Mouse (Mus musculus) v-Abl transformed pro-B cells (cell line): ENCODE measurements around the gene Wscd2.

ENCODE experiments used
- in situ Hi-C, 2 experiments: fragments of 400-800 bp; cut with MboI; formaldehyde crosslinking; loops; one replicate each; pipeline ENCODE4 v1.15.1; 2025; ENCODE audit not compliant: unreplicated experiment in 2 of 2

The Wscd2 gene

DNA sequence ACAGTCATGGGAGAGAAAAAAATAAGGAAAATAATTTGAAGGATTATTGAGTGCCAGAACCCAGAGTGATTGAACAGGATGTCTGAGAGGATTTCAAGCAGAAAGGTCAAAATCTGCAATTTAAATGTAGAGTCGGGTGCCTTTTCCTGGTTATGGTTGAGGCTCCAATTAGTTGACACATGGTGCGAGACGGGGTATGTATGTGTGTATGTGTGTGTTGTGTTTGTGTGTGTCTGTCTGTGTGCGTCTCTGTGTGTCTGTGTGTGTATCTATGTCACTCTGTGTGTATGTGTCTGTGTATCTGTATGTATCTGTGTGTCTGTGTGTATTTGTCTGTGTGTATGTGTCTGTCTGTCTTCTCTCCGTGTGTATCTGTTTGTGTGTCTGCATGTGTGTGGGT, 11.1 kb upstream of the Wscd2 start:
- in situ Hi-C loops, result loop anchor here (10.0 kb wide), 4 partner anchors 336 to 476 kb away; no protein-coding TSS in a partner anchor

DNA sequence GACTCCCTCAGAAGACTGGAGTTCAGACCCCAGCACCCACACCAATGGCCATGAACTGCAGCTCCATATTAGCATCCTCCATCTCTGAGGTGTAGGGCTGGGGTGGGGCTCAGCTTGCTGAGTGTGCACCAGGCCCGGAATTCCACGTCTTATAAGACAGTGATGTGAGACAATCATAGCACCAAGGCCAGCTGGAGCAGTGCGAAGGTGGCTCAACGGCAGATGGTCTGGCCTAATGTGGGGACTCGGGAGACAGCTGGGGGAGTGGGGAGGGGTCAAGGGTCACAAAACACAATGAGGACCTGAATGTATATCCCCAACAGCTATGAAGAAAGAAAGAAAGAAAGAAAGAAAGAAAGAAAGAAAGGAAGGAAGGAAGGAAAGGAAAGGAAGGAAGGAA, 9.7 kb upstream of the Wscd2 start:
- in situ Hi-C loops, result no loop called here

DNA sequence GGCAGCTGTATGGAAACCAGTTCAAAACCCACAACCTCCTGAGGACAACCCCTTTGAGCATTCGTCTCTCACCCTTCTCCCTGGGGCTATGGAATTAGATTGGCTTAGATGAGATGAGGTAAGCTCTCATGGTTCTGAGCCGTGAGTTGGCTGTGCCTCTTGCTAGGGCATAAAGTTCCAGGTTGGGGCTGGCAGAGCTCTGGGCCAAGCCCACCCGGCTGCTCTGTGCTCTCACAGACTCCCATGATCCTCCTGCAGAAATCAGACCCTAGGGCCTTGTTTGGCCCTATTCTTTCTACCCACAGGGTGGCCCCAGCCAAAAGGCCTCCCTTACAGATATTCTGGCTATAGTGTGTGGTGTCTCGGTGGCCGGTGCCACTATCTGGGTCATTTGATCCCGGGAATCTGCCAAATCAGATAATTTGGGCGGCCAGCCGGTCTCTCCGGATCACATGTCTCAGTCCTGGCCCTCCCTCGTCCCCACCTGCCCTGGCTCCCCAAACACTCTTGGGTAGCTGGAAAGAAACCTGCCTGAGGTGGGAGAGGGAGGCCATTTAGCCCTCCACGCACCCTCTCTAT, 4.5 kb upstream of the Wscd2 start:
- in situ Hi-C loops, result no loop called here

DNA sequence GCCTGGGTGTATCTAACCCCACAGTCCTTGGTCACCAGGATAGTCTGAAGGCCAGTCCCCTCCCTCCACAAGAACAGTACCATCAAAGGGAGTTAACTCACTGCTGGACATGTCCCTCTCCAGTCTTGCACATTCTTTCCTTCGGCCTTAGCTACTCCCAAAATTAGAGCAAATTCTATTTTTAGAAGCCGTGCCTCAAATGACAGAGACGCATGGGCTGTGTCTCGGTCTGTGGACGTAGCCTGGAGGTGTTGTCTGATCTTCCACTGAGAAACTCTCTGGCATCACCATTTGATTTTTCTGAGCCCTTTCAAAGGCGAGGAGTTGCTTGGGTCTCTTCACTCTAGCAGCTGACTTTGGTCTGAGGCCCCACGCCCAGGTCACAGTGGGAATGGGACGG, 2.3 kb upstream of the Wscd2 start:
- in situ Hi-C loops, result no loop called here

DNA sequence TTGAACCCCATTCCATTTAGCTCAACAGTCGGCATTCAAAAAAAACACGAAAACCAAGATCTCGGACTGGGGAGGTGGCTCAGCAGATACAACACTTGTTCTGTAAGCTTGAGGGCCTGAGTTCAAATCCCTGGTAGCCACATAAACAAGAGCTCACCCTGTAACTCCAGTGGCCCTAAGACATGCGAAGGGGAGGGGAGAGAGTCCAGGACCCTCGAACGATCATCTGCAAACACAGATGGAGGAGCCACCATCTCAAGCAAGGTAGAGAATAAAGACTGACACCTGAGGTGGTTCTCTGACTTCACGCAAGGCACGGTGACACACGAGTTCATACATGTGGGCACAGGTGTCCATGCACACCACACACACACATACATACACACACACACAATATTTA, 516 bp upstream of the Wscd2 start:
- in situ Hi-C loops, result no loop called here

DNA sequence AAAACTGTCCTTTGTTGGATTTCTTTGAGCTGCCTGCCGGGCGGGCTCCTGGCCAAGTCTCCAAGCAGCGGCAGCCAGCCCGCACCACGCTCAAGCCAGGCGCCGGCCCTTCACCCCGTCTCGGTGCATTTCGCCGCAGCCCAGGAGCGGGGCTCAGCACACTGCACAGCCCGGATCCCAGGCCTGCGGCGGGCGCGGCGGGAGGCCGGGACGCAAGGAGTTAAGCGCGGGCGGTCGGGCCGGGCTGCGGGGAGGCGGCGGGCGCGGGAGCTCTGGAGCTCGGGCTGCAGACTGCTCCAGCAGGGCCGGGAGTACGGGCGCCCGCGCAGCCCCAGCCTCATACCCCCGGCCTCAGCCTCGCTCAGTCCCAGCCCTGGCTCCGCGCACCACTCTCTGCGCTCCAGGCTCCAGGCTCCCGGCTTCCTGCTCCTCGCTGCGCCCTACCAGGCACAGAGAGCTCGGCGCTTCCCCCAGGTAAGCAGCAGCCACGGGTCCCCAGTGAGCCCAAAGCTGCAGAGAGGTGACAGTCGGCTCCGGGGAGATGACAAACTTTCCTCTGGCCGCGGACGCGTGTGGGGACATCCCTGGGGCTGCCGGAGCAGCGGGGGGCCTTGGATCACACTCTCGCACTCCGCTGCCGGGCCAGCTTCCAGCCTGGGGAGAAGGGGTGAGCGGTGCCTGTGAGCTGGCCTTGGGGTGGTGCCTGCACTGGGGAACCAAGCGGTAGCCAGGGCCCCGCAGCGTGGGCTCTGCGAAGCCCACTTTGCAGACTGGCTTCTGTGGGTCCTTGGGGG, 531 bp downstream of the Wscd2 start:
- in situ Hi-C loops, result no loop called here

DNA sequence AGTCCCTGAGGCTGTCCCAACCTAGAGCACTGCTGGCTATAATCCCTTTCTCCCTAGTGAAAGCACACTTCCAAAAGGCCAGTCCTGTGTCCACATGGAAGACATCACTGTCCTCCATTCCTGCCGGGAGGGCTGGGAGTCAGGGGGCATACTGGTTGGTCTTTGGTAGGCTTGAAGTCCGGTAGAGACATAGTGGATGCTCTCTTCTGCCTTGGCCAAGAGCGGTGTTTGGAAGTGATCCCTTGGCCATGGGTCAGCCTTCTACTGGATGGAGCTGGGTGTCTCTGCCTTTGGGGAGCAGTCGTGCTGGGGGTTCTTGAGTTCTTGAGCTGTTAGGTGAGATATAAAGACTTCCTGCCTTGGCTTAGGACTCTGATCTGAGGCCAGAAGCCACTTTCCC, 1.4 kb downstream of the Wscd2 start:
- in situ Hi-C loops, result no loop called here

DNA sequence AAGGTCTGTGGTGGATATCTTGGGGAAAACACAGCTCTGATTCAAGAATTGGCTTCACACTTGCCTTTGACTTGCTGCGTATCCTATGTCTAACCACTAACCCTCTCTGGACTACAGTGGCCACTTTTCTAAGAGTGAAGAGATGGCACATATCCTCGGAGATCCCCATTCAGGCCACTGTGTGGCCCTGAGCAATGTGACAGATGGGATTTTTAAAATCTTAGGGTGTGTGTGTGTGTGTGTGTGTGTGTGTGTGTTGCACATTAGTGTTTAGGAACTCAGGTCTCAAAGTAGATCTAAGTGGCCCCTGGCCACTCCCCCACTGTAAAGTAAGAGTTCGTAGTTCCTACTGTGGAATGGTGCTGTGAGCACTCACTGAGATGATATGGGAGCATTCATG, 1.9 kb downstream of the Wscd2 start:
- in situ Hi-C loops, result no loop called here

DNA sequence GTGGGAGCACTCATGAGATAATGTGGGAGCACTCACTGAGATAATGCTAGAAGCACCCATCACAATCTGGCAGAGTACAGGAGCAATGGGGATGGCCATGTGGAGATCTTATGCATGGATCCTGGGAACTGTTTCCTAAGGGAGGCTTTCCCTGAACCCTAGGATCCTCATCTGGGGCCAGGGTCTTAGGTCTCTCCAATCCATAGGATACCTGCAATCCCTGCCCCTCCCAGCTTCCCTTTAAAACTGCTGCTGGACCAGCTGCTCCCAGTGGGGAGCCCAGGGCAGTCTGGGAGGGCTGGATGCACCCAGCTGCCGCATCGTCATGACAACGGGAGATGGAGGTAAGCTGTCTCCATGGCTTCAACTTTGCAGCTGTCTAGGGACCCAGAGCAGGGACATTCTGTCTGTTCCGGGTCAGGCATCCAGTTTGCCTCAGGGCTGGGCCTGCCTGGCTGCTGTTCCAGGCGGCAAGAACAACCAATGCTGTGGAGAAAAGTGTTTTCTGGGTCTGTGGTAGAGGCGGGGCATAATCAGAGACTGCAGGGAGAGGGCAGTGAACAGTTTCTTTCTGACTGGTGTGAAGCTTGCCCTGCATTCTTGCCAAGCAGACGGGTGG, 2.4 kb downstream of the Wscd2 start:
- in situ Hi-C loops, result no loop called here

DNA sequence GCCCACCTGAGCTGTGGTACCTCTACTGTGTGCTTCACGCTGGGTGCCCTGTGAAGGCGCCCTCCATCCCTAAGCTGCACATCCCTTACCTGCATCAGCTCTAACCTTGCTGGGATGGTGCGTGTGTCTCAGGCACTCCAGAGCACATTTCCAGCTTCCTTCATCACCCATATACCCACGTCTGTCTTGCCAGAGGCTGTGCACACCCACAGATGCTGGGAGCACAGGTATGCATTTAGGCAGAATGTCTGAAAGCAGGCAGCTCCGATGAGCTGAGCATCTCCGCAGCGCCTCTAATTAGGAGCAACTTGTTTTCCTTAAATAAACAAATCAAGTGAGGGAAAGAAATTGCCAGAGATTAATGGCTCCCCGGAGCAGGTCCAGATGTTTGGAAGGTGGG, 3.9 kb downstream of the Wscd2 start:
- in situ Hi-C loops, result no loop called here

DNA sequence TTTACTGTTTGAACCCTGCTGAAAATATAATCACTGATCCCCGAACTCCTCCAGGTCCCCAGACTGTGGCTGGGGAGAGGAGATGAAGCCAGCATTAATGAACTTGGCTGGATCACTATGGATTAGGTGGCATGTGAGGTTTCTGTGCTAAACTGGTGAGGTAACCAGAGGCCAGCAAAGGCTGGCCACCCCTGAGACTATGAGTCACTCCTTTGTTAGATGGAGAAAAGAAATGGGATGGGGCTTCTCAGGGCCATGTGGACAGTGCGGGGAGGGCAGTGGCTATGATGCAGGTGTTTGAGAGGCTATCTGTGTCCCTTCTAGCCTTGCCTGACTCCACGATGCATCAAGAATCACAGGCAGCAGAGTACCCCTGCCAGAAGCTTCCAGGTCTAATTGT, 6.8 kb downstream of the Wscd2 start:
- in situ Hi-C loops, result no loop called here

DNA sequence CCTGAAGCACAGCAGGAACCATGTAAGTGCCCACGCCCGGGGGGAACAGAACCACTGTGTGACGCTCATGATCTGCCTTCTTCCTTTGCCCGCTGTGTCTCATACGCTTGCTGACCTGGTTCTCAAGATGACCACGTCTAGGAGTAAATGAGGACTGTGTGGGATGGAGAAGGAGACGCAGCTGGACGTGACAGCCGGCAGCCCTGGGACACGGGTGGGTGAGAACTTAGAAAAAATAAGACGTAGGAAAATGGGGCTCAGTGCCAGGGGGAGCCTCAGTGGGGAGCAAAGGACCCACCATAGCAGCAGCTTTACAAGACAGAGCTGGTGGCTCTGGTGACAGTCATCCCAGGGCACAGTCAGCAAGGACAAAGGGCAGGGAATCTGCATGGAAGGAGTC, 9.3 kb downstream of the Wscd2 start:
- in situ Hi-C loops, result no loop called here

DNA sequence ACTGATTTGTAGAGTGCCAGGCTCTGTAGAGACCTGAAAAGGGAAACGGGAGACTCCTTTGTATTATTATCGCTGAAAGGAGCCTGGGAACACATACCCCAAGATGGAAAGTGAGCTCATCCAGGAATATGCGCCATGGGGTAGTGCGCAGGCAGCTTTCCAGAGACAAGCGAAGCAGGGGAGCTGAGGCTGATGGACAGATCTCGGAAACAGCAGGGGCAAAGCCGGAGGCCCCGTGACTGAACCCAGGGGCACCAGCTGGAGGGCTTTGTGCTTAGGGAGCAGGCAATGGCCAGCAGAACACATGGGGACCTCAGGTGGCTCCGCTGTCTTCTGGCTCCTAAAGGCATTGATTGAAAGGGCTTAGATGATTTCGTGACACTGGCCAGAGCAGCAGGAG, 13.1 kb downstream of the Wscd2 start:
- in situ Hi-C loops, result no loop called here

DNA sequence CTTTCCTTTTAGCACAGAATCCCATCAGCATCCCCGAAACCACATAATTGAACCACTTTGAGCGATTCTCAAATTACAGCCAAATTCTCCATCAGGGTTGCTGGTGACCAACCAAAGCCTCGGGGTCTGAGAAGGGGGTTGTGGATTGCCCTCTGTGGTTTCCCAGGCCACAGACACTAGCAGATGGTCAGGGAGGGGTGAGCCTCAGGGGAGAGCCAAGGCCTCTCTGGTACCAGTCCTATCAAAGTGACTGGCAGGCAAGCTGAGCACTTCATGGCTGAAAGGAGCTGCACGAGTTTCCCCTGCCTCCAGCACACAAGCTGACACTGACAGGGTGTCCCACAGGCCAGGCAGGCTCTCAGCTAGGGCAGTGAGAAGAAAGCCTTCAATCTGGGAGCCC, 14.5 kb downstream of the Wscd2 start:
- in situ Hi-C loops, result no loop called here

DNA sequence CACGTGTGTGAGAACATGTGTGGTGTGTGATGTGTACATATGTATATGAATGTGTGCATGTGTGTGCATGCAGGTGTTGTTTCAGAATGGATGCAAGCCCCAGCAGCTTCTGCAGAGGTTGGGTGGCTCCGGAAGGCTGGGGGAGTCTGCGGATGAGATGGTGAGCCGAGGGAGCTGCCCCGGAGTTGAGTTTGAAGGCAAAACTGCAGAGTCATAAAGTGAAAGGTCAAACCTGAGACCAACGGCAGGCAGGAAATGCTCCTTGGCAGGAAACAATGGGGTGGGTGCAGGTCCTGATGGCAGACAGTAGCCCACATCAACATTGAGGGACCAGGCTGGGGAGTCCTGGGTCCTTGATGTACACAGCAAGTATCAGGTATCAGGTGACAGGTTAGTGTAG, 15.9 kb downstream of the Wscd2 start:
- in situ Hi-C loops, result no loop called here

DNA sequence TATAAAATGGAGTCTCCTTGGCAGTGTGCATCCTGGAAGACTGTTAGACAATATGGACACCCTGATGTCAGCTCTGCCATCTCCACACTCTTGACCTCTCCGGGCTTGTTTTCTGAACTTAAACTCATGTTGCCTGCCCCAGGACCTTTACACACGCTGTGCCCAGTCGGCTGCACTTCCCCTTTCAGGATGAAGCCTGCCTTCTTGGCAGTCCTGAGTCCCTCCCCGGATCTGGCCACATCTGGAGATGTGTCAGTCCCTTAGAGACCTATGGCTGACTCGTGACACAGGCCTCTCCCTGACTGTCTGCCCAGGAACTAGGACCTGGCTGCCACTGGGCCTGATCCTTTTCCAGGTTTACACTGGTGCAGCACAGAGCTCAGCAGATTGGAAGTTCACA, 16.6 kb downstream of the Wscd2 start:
- in situ Hi-C loops, result no loop called here

DNA sequence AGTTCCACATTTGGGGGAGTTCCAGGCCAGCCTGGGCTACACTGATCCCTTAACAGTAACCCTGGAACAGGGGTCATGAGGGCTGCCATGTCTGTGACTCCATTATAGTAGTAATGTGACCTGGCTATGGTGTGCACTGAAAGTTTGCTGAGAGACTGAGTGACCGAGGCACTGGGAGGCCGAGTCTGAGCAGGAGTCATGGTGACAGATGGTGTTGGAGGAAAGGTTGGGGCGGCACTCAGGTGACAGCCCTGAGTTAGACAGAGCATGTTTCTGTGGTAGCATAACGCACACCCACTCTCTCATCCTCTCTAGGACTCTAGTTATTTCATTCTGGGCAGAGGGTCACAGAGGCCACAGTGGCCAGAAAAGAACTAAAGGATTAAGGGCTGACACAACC, 19.0 kb downstream of the Wscd2 start:
- in situ Hi-C loops, result no loop called here

DNA sequence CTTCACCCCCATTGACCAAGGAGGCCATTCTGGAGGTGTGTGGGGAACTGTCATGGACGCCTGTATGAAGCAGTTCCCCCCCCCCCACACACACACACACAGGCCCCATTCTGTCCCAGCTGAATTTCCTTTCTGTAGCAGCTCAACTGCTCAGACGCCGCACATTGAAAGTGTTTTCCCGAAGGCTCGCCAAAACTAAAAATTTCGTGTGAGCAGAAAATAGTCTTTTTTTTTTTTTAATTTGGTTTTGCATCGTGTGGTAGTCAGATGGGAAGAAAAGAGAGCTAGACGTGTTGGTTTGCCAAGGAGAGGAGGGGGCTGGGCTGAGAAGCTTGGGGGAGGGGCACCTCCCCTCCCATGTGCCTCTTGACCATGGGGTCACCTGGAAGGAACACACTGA, 23.5 kb downstream of the Wscd2 start:
- in situ Hi-C loops, result no loop called here

DNA sequence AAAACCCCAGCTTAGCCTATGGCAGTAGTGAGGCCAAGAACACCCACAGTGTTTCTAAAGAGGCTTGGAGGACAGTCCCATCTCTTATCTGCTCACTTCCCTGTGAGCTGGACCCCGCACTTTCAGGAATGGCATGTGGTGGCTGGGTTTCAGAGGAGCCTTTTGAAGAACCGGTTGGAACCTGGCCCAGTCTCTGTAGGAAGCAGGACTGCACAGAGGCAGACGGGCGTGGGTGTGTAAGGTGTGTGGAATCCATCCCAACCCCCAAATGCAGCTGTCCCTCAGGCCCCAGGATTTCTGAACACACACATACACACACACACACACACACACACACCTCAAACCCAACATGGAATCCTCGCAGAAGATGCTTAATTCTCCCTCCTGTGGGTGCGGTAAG, 23.9 kb downstream of the Wscd2 start:
- in situ Hi-C loops, result no loop called here

DNA sequence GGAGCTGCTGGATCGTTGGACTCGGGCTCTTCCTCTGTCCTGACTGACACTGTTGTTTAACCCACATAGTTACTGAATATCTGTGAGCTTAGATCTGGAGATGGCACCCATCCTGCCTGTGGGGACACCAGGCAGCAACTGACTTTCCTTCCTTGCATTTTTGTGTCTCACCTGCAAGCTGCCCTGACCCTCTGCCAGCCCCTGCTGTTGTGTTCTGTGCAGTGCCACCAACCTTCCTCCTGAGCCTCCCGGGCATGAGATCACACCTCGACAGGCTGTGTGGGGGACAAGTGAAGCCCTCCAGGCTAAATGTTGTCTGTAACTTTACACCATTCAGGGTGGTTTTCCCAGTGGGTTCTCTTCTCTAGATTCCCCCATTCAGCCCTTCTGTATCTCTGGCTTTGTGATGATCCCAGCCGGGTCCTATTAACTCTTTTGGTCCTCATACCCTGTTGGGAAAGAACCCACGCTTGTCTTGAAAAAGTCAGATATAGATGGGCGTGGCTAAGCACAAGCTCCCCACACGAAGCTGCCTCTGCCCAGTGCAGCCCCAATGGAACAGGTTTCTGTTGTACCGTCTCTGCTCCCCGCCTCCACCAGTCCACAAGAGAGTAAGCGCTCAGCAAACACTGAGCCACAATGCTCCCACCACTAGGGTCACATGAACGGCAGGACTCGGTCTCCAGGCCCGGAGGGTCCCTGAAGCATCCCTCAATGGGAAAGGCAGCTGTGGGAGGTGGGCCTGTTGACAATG, 26.2 kb downstream of the Wscd2 start:
- in situ Hi-C loops, result no loop called here

DNA sequence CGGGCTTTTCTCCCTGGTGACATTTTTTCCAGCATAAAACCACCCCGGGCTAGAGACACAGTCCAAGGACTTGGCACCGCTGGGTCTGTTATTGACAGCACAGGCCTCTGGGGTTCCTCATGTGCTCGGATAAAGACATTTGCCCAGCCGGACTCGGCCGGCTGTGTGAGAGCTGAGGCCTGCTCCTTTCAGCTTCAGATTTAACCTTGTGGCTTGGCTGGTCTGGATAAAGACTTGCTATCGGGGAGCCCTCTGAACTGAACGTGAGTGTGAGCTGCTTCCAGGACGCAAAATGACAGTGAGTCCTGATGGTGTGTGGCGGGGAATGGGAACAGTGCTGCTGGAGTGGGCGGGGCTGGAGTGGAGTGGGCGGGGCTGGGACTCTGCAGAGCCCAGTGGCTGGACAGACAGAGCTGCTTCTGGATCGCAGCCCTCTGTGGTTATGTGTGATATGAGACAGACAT, 26.8 kb downstream of the Wscd2 start:
- in situ Hi-C loops, result no loop called here
